Mouse (Mus musculus) layer of hippocampus, postnatal 10 days (tissue): Measurements from ENCODE around the gene Slc51a. TPM values are rescaled to one million over a fixed set of nuclear protein-coding genes. Genes with fewer than 3 reads are reported as not detected.

Experiments used
- DNase-seq, 2 experiments: peaks; one replicate each; pipeline ENCODE4 v3.0.0; 2021; ENCODE audit warnings: low spot score in 2 of 2
- total RNA-seq, 2 experiments: library from RNA; stranded (reverse); gene quantifications; 2 replicates each; pipeline ENCODE4 v1.2.3; 2021

Gene Slc51a
- total RNA-seq, 2 experiments from 2014 or later: not detected

DNA sequence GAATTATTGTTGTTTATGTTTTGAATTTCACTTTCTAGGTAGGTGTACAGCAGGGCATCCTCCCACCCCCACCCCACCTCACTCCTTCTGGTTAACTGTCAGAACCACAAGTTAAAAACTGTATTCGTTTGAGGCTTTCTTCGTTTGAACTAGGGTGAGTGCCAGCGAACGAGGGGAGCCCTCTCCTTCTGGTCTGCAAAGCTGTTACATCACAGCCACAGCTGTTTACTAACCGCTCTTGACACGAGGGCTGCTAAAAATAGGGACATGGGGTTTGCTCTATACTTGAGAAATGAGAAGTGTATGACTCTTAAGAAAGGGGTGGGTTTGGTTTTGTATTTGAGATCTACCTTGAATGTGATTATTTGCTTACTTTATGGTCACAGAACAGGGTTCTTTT, 53.6 kb downstream of the Slc51a start:
- DNase-seq: no peak

DNA sequence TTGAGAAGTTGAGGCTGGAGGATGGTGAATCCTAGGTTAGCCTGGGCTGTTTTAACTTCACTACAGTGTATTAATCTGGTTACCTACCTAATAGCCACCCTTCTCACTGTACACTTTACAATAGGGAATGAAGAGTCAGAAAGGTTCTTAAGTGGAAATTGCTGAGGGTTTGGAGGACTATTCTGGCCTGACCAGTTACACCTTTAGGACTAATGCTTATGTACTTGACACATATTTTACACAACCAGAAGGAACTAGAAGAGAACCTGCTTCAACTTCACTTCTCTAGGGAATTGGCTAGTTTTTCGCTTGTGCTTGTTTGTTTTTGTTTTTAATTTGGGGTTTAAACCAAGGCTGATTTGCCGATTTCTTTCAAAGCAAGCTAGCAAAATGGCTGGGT, 54.5 kb downstream of the Slc51a start:
- DNase-seq: no peak

DNA sequence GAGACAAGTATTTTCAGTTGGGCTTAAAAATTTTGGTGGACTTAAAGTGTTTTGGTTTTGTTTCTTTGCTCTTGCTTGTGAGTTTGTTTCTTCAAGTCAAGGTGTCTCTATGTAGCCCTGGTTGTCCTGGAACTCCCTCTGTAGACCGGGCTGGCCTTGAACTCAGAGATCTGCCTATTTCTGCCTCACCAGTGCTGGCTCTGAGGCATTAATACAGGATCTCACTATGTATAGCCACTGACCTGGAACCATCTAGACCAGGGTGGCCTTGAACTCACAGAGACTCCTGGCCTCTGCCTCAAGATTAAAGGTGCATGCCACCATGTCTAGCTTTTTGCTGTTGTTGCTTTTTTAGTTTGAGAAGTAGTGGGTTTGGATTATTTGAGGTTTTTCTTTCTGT, 55.8 kb downstream of the Slc51a start:
- DNase-seq: no peak

DNA sequence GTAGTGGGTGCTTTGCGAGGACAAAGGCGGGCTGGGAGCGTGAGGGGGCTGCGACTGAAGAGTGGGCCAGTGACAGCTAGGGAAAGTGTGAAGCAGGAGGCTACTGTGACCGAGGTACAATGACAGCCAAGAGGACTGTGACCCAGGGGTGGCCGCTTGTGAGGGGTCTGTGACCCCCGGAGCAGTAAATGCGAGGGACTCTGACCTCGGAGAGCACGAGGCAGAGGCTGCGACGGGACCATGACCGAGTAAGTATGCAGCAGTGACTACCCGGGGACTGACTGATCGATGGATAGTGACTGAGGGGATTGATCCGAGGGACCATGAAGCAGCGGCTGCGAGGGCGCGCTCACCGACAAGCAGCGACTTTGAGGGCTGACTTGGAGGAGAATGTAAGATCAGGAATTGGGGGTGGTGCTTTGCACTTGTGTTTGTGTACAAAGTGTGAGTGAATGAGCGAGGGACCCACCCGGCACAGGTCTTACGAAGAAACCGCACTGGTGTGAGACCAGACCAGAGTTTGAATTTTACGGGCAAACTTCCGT, 56.6 kb downstream of the Slc51a start:
- DNase-seq: no peak

DNA sequence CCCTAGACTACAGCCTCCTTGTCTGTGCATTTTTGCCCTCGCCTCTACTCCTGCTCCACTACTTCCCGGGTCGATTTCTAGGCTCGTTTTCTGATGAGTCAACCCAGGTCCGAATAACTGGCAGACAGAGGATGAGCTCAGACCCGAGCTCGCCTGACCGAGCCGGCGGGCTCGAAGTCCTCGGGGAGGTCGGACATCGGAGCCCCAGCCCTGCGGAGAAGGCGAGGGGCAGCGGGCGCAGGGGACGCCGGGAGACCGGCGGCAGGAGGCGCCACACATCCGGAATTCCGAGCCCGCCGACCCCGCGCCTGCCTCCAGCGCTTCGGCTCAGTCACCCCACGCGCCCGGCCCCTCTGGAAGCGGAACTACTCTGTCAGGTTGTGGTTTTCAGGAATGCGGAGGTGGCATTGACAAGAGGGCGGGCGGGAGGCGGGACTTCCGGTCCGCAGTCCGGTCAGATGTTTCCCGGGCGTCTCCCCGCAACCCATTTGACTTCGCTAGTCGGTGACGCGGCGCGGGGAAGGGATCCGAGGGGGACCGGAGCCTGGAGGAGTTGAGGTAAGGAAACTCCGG, 57.1 kb downstream of the Slc51a start, which contains the start of gene Pcyt1a:
Gene Pcyt1a, plus strand, starts transcription at position 448 of the 573 bp plus-strand sequence.
- peak; percentile 87 to 91 for DNase-seq

DNA sequence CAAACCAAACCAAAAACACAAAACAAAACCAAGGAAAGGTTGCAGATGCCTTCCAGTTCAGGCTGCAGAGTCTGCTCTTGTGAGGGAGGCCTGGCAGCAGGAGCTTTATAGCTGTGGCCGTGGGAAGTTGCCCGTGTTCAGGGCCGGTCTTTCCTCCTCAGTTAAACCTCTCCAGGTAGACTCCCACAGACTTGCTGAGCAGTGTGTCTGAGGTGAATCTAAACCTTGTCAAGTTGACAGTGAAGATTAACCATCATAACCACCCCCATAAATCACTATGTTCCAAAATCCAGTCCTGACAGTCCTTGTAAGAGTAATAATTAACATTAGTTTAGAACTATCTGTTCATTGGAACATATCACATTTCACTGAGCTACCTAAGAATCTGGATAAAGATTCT, 60.2 kb downstream of the Slc51a start:
- DNase-seq: no peak

Other genes starting within 250 kb of the Slc51a start
- 10 to 100 TPM; 40.0 to 40.2 TPM for gene Fbxo45, start 240.7 kb downstream of the Slc51a start, total RNA-seq
- 10 to 100 TPM; 11.9 to 14.3 TPM for gene Wdr53, start 240.7 kb downstream of the Slc51a start, total RNA-seq
- gene Smco1, start 216.4 kb downstream of the Slc51a start, total RNA-seq: under 1 TPM in 1 of 2 experiments, not detected in 1; 0.25 TPM
- gene Rnf168, start 210.4 kb downstream of the Slc51a start, total RNA-seq: 10 to 100 TPM; 27.2 to 27.5 TPM
- gene Ubxn7, start 155.6 kb downstream of the Slc51a start, total RNA-seq: 10 to 100 TPM; 50.7 to 64.1 TPM
- gene Tm4sf19, start 87.4 kb downstream of the Slc51a start, total RNA-seq: not detected
- gene Tctex1d2, start 68.2 kb downstream of the Slc51a start, total RNA-seq: 10 to 100 TPM; 13.7 to 15.6 TPM
- 10 to 100 TPM; 43.9 to 47.5 TPM for gene Pcyt1a, start 57.0 kb downstream of the Slc51a start, total RNA-seq
- not detected for gene Zdhhc19, start 8.4 kb upstream of the Slc51a start, total RNA-seq
- gene Tfrc, start 121.0 kb upstream of the Slc51a start, total RNA-seq: 100 to 1,000 TPM in 1 of 2 experiments, 10 to 100 TPM in 1; 97.9 to 112 TPM
- gene Tnk2, start 156.0 kb upstream of the Slc51a start, total RNA-seq: 100 to 1,000 TPM; 114 to 128 TPM
- not detected for gene Muc4, start 248.0 kb upstream of the Slc51a start, total RNA-seq